9 mouse cellular contexts compared by ENCODE assay signal in the genomic region with DNA sequence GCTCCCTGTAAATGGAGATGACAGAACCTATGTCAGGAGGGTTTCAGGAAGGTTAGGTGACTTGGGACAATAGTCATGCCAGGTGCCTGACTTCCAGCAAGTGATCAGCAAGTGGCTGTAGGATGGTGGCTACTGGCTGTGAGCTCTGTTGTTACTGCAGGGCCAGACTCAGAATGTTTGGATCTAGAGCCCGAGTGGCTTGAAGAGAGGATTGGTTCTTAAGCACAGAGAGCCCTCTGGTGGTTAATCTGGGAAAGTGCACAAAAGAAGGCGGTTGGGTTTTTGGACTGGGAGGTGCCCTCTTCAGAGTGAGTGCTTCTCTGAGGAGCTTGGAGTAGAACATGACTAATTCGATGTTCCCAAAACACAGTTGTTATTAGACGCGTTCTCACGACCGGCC. TPM values are rescaled to one million over a fixed set of nuclear protein-coding genes. Genes with fewer than 3 reads are reported as not detected.
DNase-seq lines count a peak whose midpoint lies in the region; ATAC-seq and TF ChIP-seq lines count a peak whose summit lies in the region.
"Had no signal": no experiment of that assay in that cellular context is flagged by ENCODE, and none has a peak within 500 bp of the region (broad histone marks: within the 10 kb centered on the region; RNA-seq: fewer than 3 reads in every experiment).

No protein-coding gene starts in this region.

- H3K9ac ChIP-seq in intestine, embryonic 14.5 days (ENCODE audit: low read length): no peak overlapping the region
- H3K9ac ChIP-seq in intestine, embryonic 15.5 days: no peak overlapping the region
- no peak overlapping the region for H3K9ac ChIP-seq in intestine, postnatal 0 days (ENCODE audit: low read depth, low read length)
- H3K9ac ChIP-seq: embryonic facial prominence, embryonic 15.5 days had no signal

- peak; percentile 61 for DNase-seq in intestine, embryonic 14.5 days (ENCODE audit: low spot score)
- peak; percentile 94 for DNase-seq in brain, adult 2 months (ENCODE audit: low read depth, low spot score)
- peak; percentile 51 for DNase-seq in fibroblast of lung, adult 2 months (ENCODE audit: low read depth)
- DNase-seq in left cerebral cortex, postnatal 10 days (ENCODE audit: extremely low spot score in 1 of 2, low spot score in 2 of 2): peak; percentile 60 to 67
- peak; percentile 68 for DNase-seq in telencephalon, adult 2 months (ENCODE audit: low read depth, low spot score)

- intact Hi-C loops in left cerebral cortex, postnatal 10 days (cut with DNase I): no loop called here

- H3K4me1 ChIP-seq in intestine, embryonic 14.5 days (replicated peaks; ENCODE audit: control insufficient read depth, insufficient read depth, low read length): no peaks in the 10 kb centered on the region
- no peaks in the 10 kb centered on the region for H3K4me1 ChIP-seq in intestine, embryonic 15.5 days (replicated peaks)
- H3K4me1 ChIP-seq in intestine, postnatal 0 days (replicated peaks; ENCODE audit: control insufficient read depth, insufficient read depth, low read length): no peaks in the 10 kb centered on the region
- H3K4me1 ChIP-seq: embryonic facial prominence, embryonic 15.5 days had no signal

- TF ChIP-seq CTCF in intestine, postnatal 0 days (IDR thresholded peaks at IDR 0.05; ENCODE audit: low read depth): peak; percentile 91

- no peaks in the 10 kb centered on the region for H3K9me3 ChIP-seq in intestine, embryonic 14.5 days (ENCODE audit: control insufficient read depth, low read length)
- H3K9me3 ChIP-seq in intestine, embryonic 15.5 days: no peaks in the 10 kb centered on the region
- H3K9me3 ChIP-seq in intestine, postnatal 0 days (ENCODE audit: control insufficient read depth): no peaks in the 10 kb centered on the region
- H3K9me3 ChIP-seq: embryonic facial prominence, embryonic 15.5 days had no signal

- H3K4me2 ChIP-seq in intestine, embryonic 14.5 days (ENCODE audit: low read length): no peak overlapping the region
- no peak overlapping the region for H3K4me2 ChIP-seq in intestine, embryonic 15.5 days (replicated peaks)
- H3K4me2 ChIP-seq in intestine, postnatal 0 days (replicated peaks; ENCODE audit: low read depth): no peak overlapping the region
- H3K4me2 ChIP-seq: embryonic facial prominence, embryonic 15.5 days had no signal

- H3K27me3 ChIP-seq in intestine, embryonic 14.5 days (replicated peaks; ENCODE audit: control insufficient read depth, insufficient read depth, low read length): no peaks in the 10 kb centered on the region
- no peaks in the 10 kb centered on the region for H3K27me3 ChIP-seq in intestine, embryonic 15.5 days (replicated peaks)
- H3K27me3 ChIP-seq in intestine, postnatal 0 days (replicated peaks; ENCODE audit: control insufficient read depth, insufficient read depth, low read length): no peaks in the 10 kb centered on the region
- H3K27me3 ChIP-seq: embryonic facial prominence, embryonic 15.5 days had no signal

- 67% methylated on average over 7 of the region's 7 CpGs for WGBS in intestine, embryonic 14.5 days
- WGBS in intestine, embryonic 15.5 days: 66% methylated on average over 7 of the region's 7 CpGs
- 56% methylated on average over 7 of the region's 7 CpGs for WGBS in intestine, postnatal 0 days

- ATAC-seq in intestine, embryonic 14.5 days (replicated peaks; ENCODE audit: low FRiP score, low TSS enrichment, low read depth): no peak
- no peak for ATAC-seq in intestine, embryonic 15.5 days
- ATAC-seq in intestine, postnatal 0 days: peak; percentile 43
- ATAC-seq in monocyte, adult 5-6 weeks (replicated peaks; ENCODE audit: insufficient number of reproducible peaks, low FRiP score, low TSS enrichment, poor library complexity, severe bottlenecking): peak; percentile 80

- H3K36me3 ChIP-seq in intestine, embryonic 14.5 days (ENCODE audit: control insufficient read depth, insufficient read depth, low read length): no peaks in the 10 kb centered on the region
- H3K36me3 ChIP-seq in intestine, embryonic 15.5 days: no peaks in the 10 kb centered on the region
- H3K36me3 ChIP-seq in intestine, postnatal 0 days (ENCODE audit: control insufficient read depth, insufficient read depth): no peaks in the 10 kb centered on the region
- H3K36me3 ChIP-seq: embryonic facial prominence, embryonic 15.5 days had no signal

- no peak overlapping the region for H3K4me3 ChIP-seq in intestine, embryonic 14.5 days (ENCODE audit: low read depth, low read length)
- no peak overlapping the region for H3K4me3 ChIP-seq in intestine, embryonic 15.5 days (replicated peaks)
- no peak overlapping the region for H3K4me3 ChIP-seq in intestine, postnatal 0 days (ENCODE audit: low read depth, low read length)
- H3K4me3 ChIP-seq: embryonic facial prominence, embryonic 15.5 days had no signal

- H3K27ac ChIP-seq in intestine, embryonic 14.5 days (ENCODE audit: low read depth): no peak overlapping the region
- H3K27ac ChIP-seq in intestine, embryonic 15.5 days: no peak overlapping the region
- H3K27ac ChIP-seq in intestine, postnatal 0 days (ENCODE audit: low read depth, low read length): no peak overlapping the region
- H3K27ac ChIP-seq: embryonic facial prominence, embryonic 15.5 days had no signal

RNA-seq across cellular contexts. Expression of gene Slc36a1, which starts 36.4 kb away (rescaled TPM):
- polyA plus RNA-seq in intestine, embryonic 14.5 days (2014; fragmentation: Nextera tagmentation; extraction: Ambion mirVana): 2.6 and 2.9 TPM in 2 replicates
- polyA plus RNA-seq in intestine, embryonic 15.5 days (2015; fragmentation: Nextera tagmentation; extraction: Ambion mirVana): 2.4 and 2.8 TPM in 2 replicates
- polyA plus RNA-seq in intestine, postnatal 0 days (2015; fragmentation: Nextera tagmentation; extraction: Ambion mirVana): 4.3 and 5.4 TPM in 2 replicates
- 10 to 100 TPM; 58.5 to 59.0 TPM for total RNA-seq in left cerebral cortex, postnatal 10 days (2021)
- 5.2 to 11.1 TPM (median 8.1 TPM) in 3 replicates for total RNA-seq in monocyte, adult 5-6 weeks (2017)

RNA-seq across cellular contexts. Expression of gene Slc36a2, which starts 55.7 kb away (rescaled TPM):
- polyA plus RNA-seq in intestine, embryonic 14.5 days (2014; fragmentation: Nextera tagmentation; extraction: Ambion mirVana): 0.09 TPM in 2 replicates
- polyA plus RNA-seq in intestine, embryonic 15.5 days (2015; fragmentation: Nextera tagmentation; extraction: Ambion mirVana): 0.31 and 0.69 TPM in 2 replicates
- not detected in 2 replicates for polyA plus RNA-seq in intestine, postnatal 0 days (2015; fragmentation: Nextera tagmentation; extraction: Ambion mirVana)
- total RNA-seq in left cerebral cortex, postnatal 10 days (2021): under 1 TPM; 0.17 to 0.63 TPM
- total RNA-seq in monocyte, adult 5-6 weeks (2017): not detected in 3 replicates

Comparison
In these comparisons a context has a peak if more than half of its experiments do, and no peak if none do; other contexts are left out.
1. ATAC-seq: peak in intestine, postnatal 0 days (single experiment) and monocyte, adult 5-6 weeks (single experiment); none in intestine, embryonic 14.5 days (single experiment) and intestine, embryonic 15.5 days (single experiment).
2. Peak in every context shown above with its lines, with median percentiles within 50 percentile points of each other: DNase-seq.